Mouse (Mus musculus) C2C12 (cell line): ENCODE results near the gene Crygc.

Experiments used
- CTCF ChIP-seq: IDR thresholded peaks from one replicate; pipeline ENCODE4 v1.5.1; 2011; ENCODE audit not compliant: control insufficient read depth, insufficient read depth, insufficient read length
- MYOG ChIP-seq: IDR thresholded peaks from one replicate; pipeline ENCODE4 v1.6.1; 2011; ENCODE audit not compliant: control insufficient read depth, insufficient read length; ENCODE audit errors: extremely low read depth

DNA sequence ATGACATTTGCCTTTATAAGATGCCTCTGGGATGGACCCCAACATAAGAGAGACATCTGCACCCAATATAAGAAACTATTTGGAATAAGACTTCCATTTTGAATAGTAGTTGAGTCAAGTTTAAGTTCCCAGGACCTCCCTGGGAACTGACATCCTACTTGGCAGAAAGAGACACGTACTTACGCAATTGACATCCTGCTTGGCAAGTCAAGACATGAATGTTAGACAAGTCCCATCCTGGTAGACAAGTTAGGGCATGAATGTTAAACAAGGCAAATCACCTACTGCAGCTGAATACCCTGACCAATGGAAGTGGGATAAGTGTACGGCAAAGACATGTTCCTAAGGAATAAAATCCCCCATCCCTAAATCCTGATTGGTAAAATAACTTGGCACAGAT, 31.7 kb downstream of the Crygc start:
- no peak for TF ChIP-seq CTCF
- no peak for TF ChIP-seq MYOG
